Mouse (Mus musculus): ENCODE measurements around the gene Bcar1.
A peak's percentile ranks its signal among the peaks of the same experiment; 100 is the strongest.

Bcar1 gene

DNA sequence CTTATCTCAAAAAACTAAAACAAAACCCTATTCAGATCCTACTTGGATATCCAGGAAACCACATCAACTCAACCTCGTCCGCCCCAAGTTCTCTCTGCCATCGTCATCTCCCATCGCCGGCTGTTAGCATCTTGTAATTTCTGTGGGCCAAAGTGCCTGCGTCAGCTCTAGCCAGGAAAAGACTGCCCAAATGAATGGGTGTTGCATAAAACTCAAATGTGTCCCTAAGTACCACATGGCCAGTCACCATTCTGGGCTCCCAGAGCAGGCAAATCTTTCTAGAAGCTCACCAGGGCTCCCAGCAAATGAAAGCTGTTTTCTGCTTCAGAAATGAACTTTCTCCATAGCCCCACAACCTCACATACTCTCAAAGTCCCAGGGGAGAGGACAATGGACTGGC lies 2.1 kb downstream of the Bcar1 start:
- no peak for ATAC-seq (ENCODE audit: insufficient number of reproducible peaks, low FRiP score, low TSS enrichment)

DNA sequence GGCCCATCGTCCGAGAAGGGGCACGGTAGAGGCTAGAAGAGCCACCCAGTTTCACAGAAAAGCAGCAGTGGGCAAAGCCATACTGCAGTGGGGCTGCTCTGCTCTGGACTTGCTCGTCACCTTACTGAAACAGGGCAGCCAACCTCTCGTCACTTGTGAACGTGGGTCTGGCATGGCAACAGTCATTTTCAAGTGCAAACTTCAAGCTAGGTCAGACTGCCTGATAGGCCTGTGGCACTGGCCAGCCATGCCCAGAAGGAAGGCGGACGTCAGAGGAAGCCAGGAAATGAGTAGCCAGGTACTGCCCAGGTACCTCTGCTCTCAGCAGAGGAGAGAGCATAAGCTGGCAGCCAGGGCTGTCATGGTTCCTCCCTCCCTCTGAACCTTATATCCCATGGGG lies 2.6 kb downstream of the Bcar1 start:
- no peak for ATAC-seq (ENCODE audit: insufficient number of reproducible peaks, low FRiP score, low TSS enrichment)

DNA sequence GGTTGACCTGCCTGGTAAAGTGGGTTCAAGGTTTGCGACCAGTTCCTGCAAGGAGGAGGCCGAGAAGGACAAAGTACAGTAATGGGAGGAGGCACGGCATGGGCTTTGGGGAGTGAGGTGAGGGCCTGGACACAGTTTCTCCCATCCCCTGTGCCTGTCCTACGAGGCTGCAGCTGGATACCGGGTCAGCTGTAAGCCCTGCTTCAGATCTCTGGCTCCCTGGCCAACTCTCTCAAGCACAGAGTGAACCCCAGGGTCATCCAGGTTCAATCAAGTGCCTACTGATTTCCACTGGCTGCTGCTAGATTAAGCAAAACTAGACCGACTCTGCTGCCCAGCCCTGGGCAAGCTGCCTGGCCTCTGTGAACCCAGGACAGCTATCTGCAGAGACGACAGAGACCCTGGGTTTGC lies 3.3 kb downstream of the Bcar1 start:
- no peak for ATAC-seq (ENCODE audit: insufficient number of reproducible peaks, low FRiP score, low TSS enrichment)

DNA sequence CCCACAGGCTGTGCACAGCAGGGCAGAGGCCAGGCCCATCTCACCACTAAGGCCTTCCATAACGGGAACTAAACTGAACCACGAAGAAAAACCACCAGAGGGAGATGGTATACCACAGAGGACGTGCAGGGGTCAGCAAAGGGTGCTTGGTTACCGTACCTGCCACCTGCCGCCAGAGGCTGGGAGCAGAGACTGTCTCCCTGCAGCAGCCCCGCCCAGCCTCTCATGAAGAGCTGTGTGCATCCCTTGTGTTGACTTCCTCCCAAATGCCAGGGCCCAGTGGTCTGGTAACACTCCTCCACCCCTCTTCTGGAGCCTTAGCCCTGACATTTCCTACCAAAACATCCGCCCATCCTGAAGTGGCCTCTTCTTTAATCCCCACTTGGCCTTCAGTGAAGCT lies 4.0 kb downstream of the Bcar1 start:
- no peak for ATAC-seq (ENCODE audit: insufficient number of reproducible peaks, low FRiP score, low TSS enrichment)

DNA sequence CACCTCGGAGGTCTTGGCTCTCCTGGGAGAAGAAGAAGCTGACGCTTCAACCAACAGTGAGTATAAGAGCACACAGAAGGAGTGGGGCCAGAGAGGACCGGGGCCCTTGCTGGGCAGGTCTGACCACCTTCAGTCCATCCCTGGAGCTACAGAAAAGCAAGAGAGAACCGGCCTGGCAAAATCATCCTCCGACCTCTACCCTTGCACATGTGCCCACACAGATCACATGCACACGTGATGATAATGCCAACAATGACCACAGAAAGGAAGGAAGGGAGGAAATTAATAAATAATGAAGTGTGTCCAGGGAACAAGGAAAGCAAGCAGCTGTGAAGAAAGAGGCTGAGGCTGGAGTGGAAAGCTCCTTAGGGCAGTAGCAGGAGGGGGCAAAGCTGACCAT lies 4.7 kb downstream of the Bcar1 start:
- ATAC-seq (ENCODE audit: insufficient number of reproducible peaks, low FRiP score, low TSS enrichment), result no peak

DNA sequence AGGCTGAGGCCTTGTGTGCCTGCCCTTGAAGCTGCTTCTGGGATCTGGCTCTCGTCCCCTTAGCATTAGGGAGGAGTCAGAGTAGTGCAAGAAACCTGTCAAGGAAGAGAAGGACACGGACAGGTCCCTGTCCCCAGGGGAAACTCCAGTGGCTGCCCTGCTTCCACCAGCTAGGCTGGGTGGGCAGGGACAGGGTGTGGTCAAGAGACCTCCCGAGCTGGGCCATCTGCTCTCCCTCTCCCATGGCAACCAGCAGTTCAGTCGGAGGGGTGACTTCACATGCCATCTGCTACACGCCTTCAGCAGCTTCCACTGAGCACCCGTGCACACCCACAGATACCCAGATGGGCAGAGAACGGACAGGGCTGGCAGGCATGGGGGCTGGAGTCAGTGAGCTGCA lies 7.3 kb downstream of the Bcar1 start:
- ATAC-seq (ENCODE audit: insufficient number of reproducible peaks, low FRiP score, low TSS enrichment), result peak; percentile 36

DNA sequence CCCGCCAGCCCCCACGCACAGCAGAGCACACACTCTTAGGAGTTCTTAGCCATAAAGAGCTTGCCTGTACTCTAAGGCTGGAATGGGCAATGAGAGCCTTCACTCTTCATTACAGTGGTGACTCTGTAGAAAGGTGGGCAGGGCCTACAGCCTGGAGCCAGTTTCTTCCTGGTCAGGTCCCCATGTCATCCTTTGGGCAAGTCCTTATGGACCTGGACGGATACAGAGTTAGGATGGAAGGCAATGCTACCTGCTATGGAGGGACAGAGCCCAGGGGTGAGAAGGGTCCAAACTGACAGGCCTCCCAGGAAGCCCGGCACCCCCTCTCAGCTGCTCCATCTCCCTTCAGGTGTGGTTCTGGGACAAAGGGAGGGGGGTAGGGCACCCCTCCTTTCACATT lies 7.8 kb downstream of the Bcar1 start:
- ATAC-seq (ENCODE audit: insufficient number of reproducible peaks, low FRiP score, low TSS enrichment), result no peak

DNA sequence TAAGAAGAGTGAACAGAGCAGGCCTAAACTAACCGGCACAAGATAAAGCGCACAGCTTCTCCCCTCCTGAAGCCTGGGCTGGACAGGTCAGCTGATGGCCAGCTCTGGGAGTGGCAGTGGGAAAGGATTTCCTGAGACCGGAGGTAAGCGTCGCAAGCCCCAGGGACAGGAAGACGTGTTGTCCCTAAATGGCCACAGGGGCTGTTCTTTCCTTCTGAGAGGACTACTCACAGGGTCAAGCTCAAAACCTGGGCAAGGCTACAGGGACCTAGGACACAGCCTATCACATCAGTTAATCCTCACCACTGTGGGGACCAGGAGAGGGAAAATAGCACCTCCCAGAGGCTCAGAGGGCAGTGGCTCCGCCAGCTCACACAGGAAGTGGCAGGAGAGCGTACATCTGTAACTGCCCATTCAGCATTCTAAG lies 8.3 kb downstream of the Bcar1 start:
- ATAC-seq (ENCODE audit: insufficient number of reproducible peaks, low FRiP score, low TSS enrichment), result no peak

DNA sequence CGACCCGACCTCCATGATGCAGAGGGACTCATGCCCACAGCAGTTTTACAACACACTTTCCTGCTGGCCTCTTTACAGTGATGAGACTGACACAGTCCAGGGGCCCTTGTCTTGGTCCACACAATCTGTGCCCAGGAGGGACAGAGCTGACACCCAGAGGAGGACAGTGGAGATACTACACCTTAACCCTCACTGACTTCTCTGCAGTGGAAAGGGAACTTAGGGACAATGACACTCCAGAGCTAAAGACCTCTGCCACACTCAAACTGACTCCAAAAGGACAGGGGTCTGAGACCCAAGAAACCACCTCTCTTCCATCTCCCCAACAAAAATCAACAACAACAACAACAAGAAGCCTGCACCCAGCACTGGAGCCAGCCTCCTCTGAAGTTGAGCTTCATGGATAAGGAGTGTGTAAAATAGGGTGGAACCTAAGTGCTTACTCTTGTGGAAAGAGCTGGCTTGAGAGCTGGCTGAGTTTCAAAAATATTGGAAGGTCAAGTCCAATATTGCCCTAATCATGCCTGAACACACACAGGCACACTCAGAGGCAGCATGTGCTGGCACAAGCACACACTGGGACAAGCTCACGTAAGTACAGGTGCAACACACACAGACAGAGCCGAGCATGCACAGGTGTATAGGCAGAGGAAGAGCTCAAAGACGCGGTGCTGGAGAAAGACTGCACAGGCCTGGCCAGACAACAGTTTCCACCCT lies 9.2 kb downstream of the Bcar1 start:
- ATAC-seq (ENCODE audit: insufficient number of reproducible peaks, low FRiP score, low TSS enrichment), result no peak

DNA sequence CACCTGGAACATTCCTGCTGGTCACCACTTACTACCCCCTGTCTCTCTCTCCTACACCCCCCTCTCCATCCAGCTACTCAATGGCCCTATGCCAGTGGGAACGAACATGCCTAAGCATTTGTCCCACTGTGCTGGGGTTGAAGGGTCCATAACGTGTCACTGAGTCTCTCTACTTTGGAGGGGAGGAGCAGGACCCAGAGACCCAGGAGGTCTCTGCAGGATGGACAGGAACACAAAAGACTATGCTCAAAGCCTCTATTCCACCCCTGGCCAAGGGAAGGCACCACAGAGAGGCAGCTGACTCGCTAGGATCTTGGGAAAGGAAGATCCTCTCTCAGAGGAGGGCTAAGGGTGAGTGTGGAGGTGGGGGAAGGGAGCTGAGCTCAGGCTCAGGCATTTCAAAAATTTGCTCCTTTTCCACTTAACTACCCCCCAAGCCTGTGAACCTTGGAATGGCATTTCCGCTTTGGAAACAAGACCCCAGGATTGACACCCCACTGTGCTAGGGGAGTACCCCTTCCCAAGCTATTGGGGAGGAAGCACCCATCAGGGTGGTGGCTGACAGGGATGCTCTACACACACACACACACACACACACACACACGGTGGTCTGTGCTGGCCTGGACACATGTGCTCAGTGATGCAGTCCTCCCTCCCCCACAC lies 9.9 kb downstream of the Bcar1 start:
- ATAC-seq (ENCODE audit: insufficient number of reproducible peaks, low FRiP score, low TSS enrichment), result no peak

DNA sequence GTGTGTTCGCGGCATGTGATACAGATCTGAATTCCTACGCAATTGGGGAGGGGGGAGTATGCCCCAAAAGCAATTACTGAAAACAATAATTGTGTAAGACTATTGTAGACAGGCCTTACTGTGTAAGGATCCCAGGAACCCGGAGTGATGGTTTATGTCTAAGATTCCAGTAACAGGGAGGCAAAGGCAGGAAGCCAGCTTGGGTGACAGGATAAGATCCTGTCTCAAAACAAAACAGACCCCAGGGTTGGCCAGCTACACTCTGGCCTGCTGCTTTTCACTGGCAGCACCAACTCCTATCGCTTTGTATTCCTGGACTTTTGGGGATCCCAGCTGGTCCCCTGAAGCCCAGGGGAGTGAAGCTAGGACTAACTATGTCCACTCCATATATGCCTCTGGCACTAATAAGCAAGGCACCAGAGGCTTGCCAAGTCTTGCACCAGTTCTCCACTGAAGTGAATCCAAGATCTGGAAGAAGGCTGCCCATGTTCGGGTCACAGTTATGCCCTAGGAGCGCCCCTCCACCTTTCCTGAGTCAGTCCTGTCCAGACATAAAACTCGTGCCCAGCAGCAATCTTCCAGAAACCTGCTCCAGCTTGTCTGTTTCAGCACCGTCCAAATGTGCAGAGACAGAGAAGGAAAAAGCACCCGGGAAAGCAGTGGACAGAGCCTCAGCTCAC lies 11.1 kb downstream of the Bcar1 start:
- ATAC-seq (ENCODE audit: insufficient number of reproducible peaks, low FRiP score, low TSS enrichment), result no peak

DNA sequence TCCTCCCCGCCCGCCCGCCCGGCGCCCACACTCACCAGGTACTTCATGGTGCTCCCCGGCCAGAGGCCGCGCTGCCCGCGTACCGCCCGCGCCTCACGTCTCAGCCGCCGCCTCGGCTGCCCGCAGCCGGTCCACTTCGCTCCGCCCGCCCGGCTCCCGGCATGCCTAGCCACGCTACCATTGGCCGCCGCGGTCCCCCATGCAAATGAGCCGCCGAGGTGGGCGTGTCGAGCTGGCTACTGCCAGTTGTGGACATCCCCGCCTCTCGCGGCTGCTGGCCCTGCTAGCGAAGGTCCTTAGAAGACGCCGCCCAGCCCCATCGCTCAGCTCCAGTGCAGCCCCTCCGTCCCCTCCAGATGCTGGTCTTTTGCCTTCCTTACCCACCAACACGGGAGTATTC lies 11.6 kb downstream of the Bcar1 start:
- ATAC-seq (ENCODE audit: insufficient number of reproducible peaks, low FRiP score, low TSS enrichment), result peak; percentile 71

DNA sequence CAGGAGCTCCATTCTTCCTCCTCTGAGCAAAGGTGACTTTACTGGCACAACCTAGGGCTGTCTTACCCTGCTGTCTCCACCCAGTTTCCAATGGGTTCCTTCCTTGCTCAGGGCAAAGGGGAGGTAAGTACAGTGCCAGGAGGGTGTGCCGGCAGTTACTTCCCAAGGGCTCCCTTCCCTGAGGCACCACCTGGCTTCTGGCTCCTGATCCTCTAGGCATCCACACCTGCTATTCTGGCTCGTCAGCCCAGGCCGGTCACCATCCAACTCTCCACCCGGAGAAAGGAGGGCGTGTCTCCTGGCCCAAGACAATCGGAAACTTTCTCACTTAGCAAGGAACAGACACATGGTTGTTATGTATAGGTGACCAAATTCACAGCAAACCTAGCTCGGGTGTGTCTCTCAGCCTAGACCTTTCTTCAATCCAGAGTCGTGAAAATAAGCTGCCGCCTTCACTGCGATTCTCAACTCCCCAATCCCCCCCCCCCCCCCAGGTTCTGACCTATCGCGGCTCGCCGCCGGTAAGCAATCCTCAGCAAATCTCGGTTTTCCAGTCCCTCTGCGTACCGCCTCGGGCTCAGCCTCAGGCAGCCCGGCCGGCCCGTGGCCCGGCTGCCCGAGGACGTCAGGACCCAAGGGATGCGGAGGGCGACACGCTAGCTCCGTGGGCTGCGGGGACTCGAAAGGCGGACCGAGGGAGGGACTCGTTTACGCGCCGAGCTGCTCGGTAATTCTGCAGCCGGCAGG lies 12.2 kb downstream of the Bcar1 start:
- no peak; the same call in 1 of the 2 replicates for ATAC-seq (ENCODE audit: insufficient number of reproducible peaks, low FRiP score, low TSS enrichment)

DNA sequence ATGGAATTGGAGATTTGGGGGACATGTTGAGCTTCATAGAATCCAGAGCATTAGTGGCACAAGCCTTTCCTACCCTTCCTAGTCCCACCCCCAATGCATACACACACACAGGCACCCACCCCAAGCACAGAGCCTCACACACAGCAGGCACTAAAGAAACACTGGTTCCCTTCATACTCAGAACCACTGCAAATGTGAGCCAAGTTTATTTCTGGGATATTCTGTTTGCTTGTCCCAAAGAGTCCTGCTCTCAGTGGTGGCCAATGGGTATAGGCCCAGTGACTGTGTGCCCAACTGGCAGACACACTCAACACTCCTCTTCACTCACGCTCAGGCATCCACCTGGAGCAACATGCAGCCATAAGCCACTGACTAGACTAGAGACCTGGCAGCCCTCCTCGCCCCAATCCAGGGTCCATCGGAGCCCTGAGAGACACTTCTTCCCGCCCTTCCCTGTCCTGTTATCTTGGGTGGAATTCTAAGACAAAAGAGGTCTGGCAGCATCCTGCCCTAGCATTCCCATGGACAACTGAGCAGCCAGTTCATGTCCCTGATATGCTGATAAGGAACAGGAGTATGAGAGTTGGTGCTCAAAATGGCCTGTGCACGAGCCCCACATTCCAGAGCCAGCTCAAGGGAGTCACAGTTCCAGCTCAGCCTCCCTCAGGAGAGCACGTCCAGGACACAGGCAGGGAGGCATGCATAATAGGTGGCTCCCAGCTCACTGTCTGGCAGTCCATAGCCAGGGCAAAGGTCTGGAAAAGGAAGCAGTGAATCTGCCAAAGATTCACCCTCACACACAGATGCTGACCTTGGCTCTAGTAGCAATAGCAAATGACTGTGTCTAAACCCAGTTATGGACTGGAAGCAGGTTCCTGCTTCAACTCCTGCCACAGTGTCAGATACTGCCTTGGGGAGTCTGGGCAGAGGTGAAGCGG lies 14.1 kb downstream of the Bcar1 start:
- ATAC-seq (ENCODE audit: insufficient number of reproducible peaks, low FRiP score, low TSS enrichment), result no peak

DNA sequence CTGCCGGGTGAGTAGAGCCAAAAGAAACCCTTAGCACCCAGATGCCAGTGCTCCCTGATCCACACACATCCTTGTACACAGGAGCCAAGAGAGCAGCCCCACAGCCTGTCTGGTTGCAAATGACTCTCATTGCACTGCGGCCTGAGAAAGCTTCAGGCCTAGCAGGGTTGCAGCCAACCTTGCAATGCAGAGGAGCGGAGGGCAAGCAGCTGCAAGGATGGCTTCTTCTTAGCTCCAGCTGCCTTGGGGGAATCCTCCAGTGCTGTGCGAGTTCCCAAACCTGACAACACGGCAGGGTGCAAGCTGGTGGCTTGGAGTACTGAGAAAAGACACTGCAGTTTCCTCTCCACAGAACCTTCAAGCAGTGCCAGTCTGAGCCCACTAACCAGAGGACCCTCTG lies 15.1 kb downstream of the Bcar1 start:
- ATAC-seq (ENCODE audit: insufficient number of reproducible peaks, low FRiP score, low TSS enrichment), result no peak

DNA sequence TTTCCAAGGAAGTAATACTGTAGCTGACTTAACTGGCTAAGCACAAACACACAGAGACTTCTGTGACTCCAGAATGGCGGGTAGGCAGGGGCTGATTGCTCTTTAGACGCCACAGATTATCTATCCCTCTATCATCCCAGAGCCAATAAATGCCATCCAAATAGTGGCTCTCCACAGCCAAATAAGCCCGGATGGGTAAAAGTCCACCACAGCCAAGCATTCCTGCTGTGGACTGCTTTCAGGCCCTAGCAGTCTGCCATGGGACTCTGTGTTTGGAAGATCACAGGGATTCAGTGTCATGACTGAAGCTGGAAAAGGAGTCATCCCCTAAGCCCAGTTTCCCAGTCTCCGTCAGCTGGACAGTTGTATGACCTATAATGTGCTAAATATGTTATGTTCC lies 16.1 kb downstream of the Bcar1 start:
- ATAC-seq (ENCODE audit: insufficient number of reproducible peaks, low FRiP score, low TSS enrichment), result no peak

DNA sequence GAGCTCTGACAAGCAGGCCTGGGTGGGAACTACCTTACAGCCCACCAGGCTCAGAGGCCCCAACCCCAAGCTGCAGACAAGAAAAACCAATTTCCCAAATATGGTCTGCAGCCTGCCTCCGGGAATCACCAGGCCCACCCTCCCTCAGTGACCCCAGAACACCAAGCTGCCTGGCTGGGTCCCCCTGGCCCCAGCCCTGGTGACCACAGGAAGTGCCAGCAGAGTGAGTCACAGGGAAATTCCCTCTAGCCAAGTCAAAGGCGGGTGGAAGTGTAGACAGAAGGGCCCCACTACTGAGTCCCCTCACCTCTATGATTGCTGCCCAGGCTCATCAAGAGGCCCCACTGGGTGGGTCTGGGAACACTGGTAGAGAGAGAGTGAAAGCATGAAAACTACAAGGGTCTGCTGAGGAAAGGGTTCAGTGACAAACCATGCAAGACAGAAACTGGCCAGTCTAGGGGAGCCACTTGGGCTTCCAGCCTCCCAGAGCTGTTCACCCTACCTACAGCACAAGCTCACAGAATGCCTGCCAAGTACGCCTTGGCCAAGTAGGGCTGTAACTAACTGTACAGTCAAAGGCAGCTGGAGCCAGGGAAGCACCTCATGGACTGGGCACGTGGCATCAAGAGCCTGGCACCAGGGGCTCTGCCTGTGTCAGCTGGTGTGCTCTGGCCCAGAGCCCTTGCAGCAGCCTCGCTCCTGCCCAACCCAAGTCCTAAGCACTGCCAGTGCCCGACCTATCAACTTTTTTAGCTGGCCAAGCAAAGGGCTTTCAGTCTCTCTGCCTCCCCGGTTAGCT lies 17.3 kb downstream of the Bcar1 start:
- ATAC-seq (ENCODE audit: insufficient number of reproducible peaks, low FRiP score, low TSS enrichment), result peak; percentile 56

DNA sequence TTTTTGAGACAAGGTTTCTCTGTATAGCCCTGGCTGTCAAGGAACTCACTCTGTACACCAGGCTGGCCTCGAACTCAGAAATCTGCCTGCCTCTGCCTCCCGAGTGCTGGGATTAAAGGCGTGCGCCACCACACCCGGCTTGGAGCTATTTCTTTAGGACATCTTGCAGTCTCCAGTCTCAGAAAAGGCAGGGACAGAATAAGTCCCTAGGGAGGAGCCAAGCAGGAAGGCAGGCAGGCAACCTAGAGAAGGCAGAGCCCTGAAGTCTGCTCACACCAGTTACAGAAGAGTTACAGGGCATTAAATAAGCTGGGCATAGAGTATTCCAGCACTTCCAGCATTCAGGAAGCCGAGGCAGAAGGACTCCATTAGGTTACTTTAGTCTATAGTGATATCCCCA lies 18.3 kb downstream of the Bcar1 start:
- ATAC-seq (ENCODE audit: insufficient number of reproducible peaks, low FRiP score, low TSS enrichment), result no peak

DNA sequence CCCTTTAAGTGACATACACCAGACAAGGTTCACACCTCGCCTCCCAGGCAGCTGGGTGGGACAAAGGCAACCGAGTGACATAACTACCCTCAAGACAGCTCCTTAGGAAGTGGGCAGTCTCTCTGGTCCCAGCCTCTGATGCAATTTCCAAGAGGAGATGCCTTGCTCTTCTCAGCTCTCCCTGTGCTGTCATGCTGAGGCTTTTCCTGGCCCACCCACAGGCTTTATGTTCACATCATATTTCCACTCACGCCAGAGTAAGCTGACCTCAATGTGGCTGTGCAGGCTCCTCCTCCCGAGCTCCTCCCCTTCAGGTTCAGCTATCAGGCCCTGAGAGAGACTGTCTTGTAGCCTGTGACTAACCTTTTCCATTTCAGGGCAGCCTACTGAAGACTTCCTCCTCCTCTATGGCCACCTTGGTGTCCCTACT lies 23.5 kb downstream of the Bcar1 start:
- no peak for ATAC-seq (ENCODE audit: insufficient number of reproducible peaks, low FRiP score, low TSS enrichment)

All from cerebellum, adult (tissue).